Mouse (Mus musculus): ENCODE measurements around the gene Gm21304.
"Not testable (repeated sequence)": the region's sequence is repeated elsewhere in the genome, so short reads cannot be mapped to it uniquely, and the experiment has no call there.

DNA sequence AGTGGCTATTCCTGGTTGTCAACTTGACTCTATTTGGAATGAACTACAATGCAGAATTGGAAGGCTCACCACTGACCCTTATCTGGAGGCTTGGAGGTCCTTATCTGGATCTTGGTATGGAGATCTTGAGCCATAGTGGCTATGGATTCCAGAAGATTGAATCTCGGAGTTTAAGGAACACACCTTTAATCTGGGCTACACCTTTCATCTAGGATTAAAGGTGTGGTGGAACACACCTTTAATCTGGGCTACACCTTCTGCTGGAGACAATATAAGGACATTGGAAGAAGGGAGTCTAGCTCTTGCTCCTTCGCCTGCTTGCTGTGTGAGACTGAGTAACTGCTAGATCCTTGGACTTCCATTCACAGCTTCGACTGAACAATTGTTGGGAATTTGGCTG lies 8.6 kb upstream of the Gm21304 start, which contains the start of gene Gm8764:
- TF ChIP-seq ZC3H11A (IDR thresholded peaks at IDR 0.05; ENCODE audit: borderline replicate concordance, low read depth, low read length); ZNF384 (IDR thresholded peaks at IDR 0.05; ENCODE audit: low read depth, low read length): not testable (repeated sequence)
